Mouse (Mus musculus): Measurements from ENCODE around the gene Zer1. TPM values are rescaled to one million over a fixed set of nuclear protein-coding genes. Genes with fewer than 3 reads are reported as not detected.

Gene Zer1
- 29.0 TPM for polyA plus RNA-seq (2014; fragmentation: Illumina TruSeq; extraction: RNeasy Lipid Tissue Mini Kit (QIAGEN cat#74804); ENCODE audit: low read depth, low replicate concordance)

DNA sequence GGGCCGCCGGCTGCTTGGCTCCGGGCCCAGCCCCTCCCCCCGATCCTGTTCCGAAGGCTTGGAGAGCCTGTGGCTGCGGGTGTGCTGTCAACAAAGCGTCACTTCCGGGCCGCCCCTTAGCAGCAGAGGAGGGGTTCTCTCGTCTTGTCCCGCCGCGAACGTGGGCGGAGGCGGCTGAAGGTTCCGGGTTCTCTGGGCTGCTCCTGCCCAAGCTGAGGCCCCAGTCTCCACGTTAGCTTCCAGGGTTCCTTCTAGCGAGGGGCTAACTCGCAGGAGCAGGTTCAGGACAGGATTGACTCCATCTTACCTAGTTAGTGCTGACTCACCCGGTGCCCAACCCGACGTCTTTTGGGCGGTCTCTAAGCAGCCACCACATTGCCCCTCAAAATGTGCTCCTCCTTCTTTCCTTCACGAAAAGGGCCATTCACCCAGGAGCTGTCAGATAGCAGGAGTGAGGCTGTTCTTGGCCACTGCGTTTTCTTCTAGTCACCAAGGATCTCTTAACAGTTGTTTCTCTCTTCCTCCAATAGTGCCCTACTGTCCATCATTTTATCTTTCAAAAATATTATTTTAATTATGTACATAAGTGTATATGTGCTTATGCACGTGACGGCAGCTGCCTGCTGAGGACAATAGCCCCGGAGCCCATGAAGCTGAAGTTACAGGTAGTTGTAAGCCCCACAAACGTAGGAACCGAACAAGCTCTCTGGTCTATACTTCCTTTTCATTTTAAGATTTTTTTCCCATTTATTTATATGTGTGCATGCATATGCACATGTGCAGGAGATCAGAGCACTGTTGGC is at the start of gene Zer1:
TSS of gene Zer1 (minus strand) at position 114 of the 803 bp plus-strand sequence.

DNA sequence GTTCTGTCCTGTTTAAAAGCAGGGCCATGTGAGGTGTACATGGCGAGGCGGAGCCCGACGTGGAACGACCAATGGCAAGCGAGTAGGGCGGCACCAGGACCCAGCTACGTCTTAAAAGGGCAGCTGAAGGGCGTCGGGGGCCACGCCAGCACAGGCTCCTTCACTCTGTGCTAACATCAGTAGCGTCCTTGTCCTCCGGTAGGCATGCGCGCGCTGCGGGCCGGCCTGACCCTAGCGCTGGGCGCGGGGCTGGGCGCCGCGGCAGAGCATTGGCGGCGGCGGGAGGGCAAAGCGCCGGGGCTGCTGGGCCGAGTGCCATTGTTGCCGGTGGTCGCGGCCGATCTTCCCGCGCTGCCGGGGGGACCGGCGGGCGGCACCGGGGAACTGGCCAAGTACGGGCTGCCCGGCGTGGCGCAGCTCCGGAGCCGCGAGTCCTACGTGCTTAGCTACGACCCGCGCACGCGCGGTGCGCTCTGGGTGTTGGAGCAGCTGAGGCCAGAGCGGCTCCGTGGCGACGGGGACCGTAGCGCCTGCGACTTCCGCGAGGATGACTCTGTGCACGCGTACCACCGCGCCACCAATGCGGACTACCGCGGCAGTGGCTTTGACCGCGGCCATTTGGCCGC is 47.1 kb upstream of the Zer1 start, which contains the start of gene Endog:
TSS of gene Endog (plus strand) at position 123 of the 626 bp plus-strand sequence.

DNA sequence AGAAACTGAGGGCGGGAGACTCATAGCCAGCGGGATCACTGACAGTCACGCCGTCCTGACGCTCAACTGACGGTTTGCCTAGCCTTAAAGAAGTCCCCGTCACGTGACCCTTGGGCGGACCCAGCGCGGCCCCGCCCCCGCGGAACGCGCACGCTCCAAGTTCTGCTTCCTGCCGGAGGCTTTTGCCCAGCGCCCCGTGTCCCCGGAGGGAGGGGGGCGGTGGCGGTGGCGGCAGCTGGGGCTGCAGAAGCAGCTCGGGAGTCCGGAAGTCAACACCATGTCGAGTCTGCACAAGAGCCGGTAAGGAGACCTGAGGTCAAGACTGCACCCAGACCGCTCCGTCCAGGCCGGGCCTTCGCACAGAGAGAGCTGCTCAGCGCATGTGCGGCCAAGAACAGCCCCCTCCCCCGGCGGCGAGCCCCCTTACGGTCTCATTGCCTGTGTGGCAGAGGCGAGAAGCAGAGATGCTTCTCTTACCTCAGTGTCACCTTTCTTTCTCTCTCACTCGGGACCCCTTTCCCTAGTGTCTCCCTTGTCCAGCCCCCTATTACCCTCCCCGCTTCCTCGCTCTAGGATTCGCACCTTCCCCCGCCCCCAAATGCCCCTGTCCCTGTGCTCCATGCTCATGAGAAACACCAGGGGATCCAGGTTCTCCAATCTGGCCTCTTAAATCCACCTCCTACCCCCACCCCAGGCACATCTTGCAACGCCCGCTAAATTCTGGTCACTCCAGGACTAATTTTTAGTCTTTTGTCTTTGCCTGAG is 9.4 kb upstream of the Zer1 start, which contains the start of gene Tbc1d13:
TSS of gene Tbc1d13 (plus strand) at position 134 of the 765 bp plus-strand sequence.

DNA sequence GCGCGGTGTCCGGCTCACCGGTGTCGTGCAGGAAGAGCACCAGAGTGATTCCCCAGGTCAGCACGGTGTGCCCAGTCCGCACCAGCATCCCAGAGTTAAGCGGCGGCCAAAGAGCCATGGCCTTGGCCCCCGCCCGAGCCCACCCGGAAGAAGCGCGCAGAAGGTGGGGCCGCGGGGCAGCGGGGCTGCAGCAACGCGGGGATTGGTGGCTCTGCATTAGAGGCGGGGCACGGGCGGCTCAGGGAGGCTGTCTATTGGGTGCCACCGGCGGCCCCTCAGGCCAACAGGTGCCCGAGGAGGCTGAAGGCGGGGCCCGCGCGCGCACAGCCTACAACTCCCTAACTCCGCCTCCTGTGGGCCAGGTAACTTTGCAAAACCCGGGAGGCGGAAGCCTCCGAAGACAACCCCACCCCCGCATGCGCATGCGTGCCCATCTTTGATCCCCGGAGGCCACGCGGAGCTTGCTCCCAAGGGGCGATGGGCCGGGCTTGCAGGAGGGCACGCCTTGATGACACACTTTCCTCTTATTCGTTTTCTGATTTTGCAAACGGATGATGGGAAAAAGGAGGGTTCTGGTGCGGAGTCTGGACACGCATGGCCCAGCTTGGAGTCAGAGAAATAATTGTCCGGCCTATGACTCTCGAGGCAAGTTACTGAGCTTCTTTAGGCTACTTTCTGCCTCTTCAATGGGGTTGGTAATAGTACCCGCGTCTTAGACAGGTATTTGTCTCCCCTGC is 30.7 kb downstream of the Zer1 start, which contains the start of gene Zdhhc12:
TSS of gene Zdhhc12 (minus strand) at position 178 of the 737 bp plus-strand sequence.

DNA sequence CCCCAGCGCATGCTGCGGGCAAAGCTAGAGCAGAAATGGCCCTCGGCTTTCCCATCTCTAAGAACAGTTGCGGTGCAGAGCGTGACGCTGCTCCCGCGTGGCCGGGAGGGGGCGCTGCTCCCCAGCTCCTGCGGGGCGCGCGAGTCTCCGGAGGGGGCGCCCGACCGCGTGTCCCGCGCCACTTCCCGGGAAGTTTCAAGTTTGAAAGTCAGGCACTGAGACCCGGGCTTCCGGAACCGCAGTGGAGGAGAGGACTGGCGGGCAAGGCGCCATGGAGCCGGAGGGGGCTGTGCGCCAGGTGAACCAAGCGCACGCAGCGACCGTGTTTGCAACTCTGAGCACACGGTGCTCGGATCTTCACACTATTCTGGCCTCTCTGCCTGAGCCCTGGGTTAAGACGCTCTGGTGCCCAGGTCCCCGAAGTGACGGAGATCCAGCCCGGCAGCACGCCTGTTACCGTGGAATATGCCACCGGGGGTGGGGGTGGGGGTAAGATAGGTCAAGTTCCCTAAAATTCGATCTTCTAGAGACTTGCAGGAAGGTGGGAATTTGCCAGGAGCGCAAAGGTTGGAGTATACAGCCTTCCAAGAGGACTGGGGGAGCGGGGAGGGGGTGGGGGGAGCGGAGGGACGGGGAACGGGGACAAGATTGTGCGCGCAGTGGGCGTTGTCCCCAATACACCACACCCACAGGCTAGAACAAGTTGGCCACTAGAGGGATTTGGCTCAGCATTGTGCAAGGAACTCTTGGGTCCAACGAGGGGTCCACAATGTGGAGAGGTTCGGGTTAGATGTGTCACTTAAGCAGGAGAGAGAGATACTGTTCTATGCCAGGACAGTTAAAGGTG is 46.7 kb downstream of the Zer1 start, which contains the start of gene Pkn3:
TSS of gene Pkn3 (plus strand) at position 183 of the 847 bp plus-strand sequence.

DNA sequence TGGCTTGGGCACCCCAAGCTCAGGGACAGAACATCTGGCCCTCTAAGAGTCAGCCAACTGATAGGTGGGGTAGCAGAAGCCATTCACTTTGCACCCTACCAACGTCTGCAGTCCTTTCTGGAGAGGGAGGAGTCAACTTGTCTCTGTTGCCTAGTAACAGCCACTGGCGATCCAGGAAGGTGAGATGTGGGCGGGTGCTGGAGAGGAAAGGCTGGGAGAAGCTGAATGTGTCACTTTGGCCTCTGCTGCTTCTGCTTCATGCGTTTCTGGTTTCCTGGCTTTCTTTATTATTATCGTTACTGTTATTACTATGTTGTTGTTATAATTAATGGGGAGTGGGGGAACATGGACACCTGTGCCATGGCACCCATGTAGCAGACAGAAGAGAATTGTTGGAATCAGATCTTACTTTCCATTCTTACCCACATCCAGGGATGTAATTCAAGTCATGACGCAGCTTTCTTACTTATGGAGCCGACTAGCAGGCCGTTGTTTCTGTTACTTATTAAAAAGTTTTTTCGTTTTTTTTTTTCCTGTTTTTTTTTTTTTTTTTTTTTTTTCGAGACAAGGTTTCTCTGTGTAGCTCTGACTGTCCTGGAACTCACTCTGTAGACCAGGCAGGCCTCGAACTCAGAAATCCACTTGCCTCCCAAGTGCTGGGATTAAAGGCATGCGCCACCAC is 67.0 kb downstream of the Zer1 start, which contains the start of gene Set:
TSS of gene Set (plus strand) at position 156 of the 682 bp plus-strand sequence.

DNA sequence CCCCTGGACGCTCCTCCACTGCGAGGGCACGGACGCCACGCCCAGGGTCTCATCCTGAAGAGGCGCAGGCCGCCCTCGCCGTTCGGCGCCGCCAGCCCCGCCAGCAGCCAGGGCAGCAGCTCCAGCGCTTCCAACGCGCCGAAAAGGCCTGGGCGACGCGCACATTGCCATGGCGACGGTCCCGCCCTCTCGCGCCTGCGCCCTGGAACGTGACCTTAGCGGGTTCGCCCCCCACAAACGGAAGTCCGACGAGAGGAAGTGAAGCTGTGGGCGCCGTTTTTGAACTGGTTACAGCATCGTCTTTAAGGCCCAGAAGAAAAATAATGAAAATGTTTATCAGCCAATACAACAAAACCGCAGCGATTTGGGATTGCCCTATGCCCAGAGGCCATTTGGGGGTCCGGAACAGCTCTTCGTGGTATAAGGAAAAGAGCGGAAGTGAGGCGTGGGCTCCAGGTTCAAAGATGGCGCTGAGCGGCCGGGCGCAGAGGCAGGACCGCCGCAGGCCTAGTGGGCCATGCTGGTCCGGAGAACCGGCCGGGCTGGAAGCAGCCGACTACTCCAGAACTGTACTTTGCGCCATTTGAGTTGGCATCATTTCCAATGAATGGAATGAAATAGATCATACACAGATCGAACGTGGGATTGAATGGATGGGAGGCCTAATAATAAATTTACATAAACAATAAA is 75.5 kb downstream of the Zer1 start, which contains the start of gene Wdr34:
TSS of gene Wdr34 (minus strand) at position 183 of the 690 bp plus-strand sequence.

Other genes with a start within 250 kb of the Zer1 start
- gene Odf2, start 235.4 kb downstream of the Zer1 start, polyA plus RNA-seq (2014; fragmentation: Illumina TruSeq; extraction: RNeasy Lipid Tissue Mini Kit (QIAGEN cat#74804); ENCODE audit: low read depth, low replicate concordance): 31.9 TPM
- 22.6 TPM for gene Gle1, start 189.2 kb downstream of the Zer1 start, polyA plus RNA-seq (2014; fragmentation: Illumina TruSeq; extraction: RNeasy Lipid Tissue Mini Kit (QIAGEN cat#74804); ENCODE audit: low read depth, low replicate concordance)
- 151 TPM for gene Sptan1, start 159.0 kb downstream of the Zer1 start, polyA plus RNA-seq (2014; fragmentation: Illumina TruSeq; extraction: RNeasy Lipid Tissue Mini Kit (QIAGEN cat#74804); ENCODE audit: low read depth, low replicate concordance)
- gene Wdr34, start 75.7 kb downstream of the Zer1 start, polyA plus RNA-seq (2014; fragmentation: Illumina TruSeq; extraction: RNeasy Lipid Tissue Mini Kit (QIAGEN cat#74804); ENCODE audit: low read depth, low replicate concordance): 8.2 TPM
- gene Set, start 67.2 kb downstream of the Zer1 start, polyA plus RNA-seq (2014; fragmentation: Illumina TruSeq; extraction: RNeasy Lipid Tissue Mini Kit (QIAGEN cat#74804); ENCODE audit: low read depth, low replicate concordance): 116 TPM
- 13.1 TPM for gene Pkn3, start 46.9 kb downstream of the Zer1 start, polyA plus RNA-seq (2014; fragmentation: Illumina TruSeq; extraction: RNeasy Lipid Tissue Mini Kit (QIAGEN cat#74804); ENCODE audit: low read depth, low replicate concordance)
- gene Zdhhc12, start 30.9 kb downstream of the Zer1 start, polyA plus RNA-seq (2014; fragmentation: Illumina TruSeq; extraction: RNeasy Lipid Tissue Mini Kit (QIAGEN cat#74804); ENCODE audit: low read depth, low replicate concordance): 5.9 TPM
- 16.3 TPM for gene Tbc1d13, start 9.2 kb upstream of the Zer1 start, polyA plus RNA-seq (2014; fragmentation: Illumina TruSeq; extraction: RNeasy Lipid Tissue Mini Kit (QIAGEN cat#74804); ENCODE audit: low read depth, low replicate concordance)
- 74.8 TPM for gene Endog, start 46.9 kb upstream of the Zer1 start, polyA plus RNA-seq (2014; fragmentation: Illumina TruSeq; extraction: RNeasy Lipid Tissue Mini Kit (QIAGEN cat#74804); ENCODE audit: low read depth, low replicate concordance)
- gene Spout1, start 53.9 kb upstream of the Zer1 start, polyA plus RNA-seq (2014; fragmentation: Illumina TruSeq; extraction: RNeasy Lipid Tissue Mini Kit (QIAGEN cat#74804); ENCODE audit: low read depth, low replicate concordance): 9.4 TPM
- 40.3 TPM for gene Kyat1, start 81.3 kb upstream of the Zer1 start, polyA plus RNA-seq (2014; fragmentation: Illumina TruSeq; extraction: RNeasy Lipid Tissue Mini Kit (QIAGEN cat#74804); ENCODE audit: low read depth, low replicate concordance)
- gene Lrrc8a, start 113.1 kb upstream of the Zer1 start, polyA plus RNA-seq (2014; fragmentation: Illumina TruSeq; extraction: RNeasy Lipid Tissue Mini Kit (QIAGEN cat#74804); ENCODE audit: low read depth, low replicate concordance): 24.1 TPM
- gene Gm28035, start 116.0 kb upstream of the Zer1 start, polyA plus RNA-seq (2014; fragmentation: Illumina TruSeq; extraction: RNeasy Lipid Tissue Mini Kit (QIAGEN cat#74804); ENCODE audit: low read depth, low replicate concordance): 5.9 TPM
- 112 TPM for gene Phyhd1, start 141.6 kb upstream of the Zer1 start, polyA plus RNA-seq (2014; fragmentation: Illumina TruSeq; extraction: RNeasy Lipid Tissue Mini Kit (QIAGEN cat#74804); ENCODE audit: low read depth, low replicate concordance)
- not detected for gene Gm28038, start 156.5 kb upstream of the Zer1 start, polyA plus RNA-seq (2014; fragmentation: Illumina TruSeq; extraction: RNeasy Lipid Tissue Mini Kit (QIAGEN cat#74804); ENCODE audit: low read depth, low replicate concordance)
- gene Dolk, start 161.7 kb upstream of the Zer1 start, polyA plus RNA-seq (2014; fragmentation: Illumina TruSeq; extraction: RNeasy Lipid Tissue Mini Kit (QIAGEN cat#74804); ENCODE audit: low read depth, low replicate concordance): 22.6 TPM
- gene Nup188, start 161.8 kb upstream of the Zer1 start, polyA plus RNA-seq (2014; fragmentation: Illumina TruSeq; extraction: RNeasy Lipid Tissue Mini Kit (QIAGEN cat#74804); ENCODE audit: low read depth, low replicate concordance): 13.9 TPM
- gene Sh3glb2, start 234.8 kb upstream of the Zer1 start, polyA plus RNA-seq (2014; fragmentation: Illumina TruSeq; extraction: RNeasy Lipid Tissue Mini Kit (QIAGEN cat#74804); ENCODE audit: low read depth, low replicate concordance): 78.3 TPM
- 77.6 TPM for gene Miga2, start 239.6 kb upstream of the Zer1 start, polyA plus RNA-seq (2014; fragmentation: Illumina TruSeq; extraction: RNeasy Lipid Tissue Mini Kit (QIAGEN cat#74804); ENCODE audit: low read depth, low replicate concordance)

All from heart, adult 10 weeks (tissue).